Mouse (Mus musculus) hindbrain, embryonic 11.5 days (tissue): Measurements from ENCODE around the gene Bud13. TPM values are rescaled to one million over a fixed set of nuclear protein-coding genes. Genes with fewer than 3 reads are reported as not detected.
"Not testable (repeated sequence)": the region's sequence is repeated elsewhere in the genome, so short reads cannot be mapped to it uniquely, and the experiment has no call there.

Experiments used
- ATAC-seq: fragments of 200-750 bp; cut with Nextera tagmentation; 2 replicates; pipeline ENCODE4 v1.8.0; 2017; ENCODE audit warnings: mild to moderate bottlenecking, moderate TSS enrichment, moderate library complexity; ENCODE audit not compliant: low FRiP score
- DNase-seq: peaks from one replicate; pipeline ENCODE4 v3.0.0-alpha.2; 2015; ENCODE audit warnings: low spot score
- H3K27ac ChIP-seq: fragments of 300-500 bp; sonication (generic); 2 replicates; pipeline ENCODE4 v1.5.1; 2014; ENCODE audit warnings: mild to moderate bottlenecking, low read depth, low read length
- H3K27me3 ChIP-seq: fragments of 300-500 bp; sonication (generic); 2 replicates; pipeline ENCODE4 v1.6.1; 2014; ENCODE audit warnings: mild to moderate bottlenecking, low read length, moderate library complexity, mixed read lengths; ENCODE audit not compliant: control insufficient read depth, insufficient read depth
- H3K36me3 ChIP-seq: fragments of 300-500 bp; sonication (generic); 2 replicates; pipeline ENCODE4 v1.6.1; 2014; ENCODE audit warnings: mild to moderate bottlenecking, low read length, moderate library complexity, mixed read lengths; ENCODE audit not compliant: control insufficient read depth, insufficient read depth
- H3K4me1 ChIP-seq: fragments of 300-500 bp; sonication (generic); replicated peaks from 2 replicates; pipeline ENCODE4 v1.6.1; 2014; ENCODE audit warnings: low read length, mixed read lengths; ENCODE audit not compliant: control insufficient read depth, insufficient read depth
- H3K4me2 ChIP-seq: fragments of 300-500 bp; sonication (generic); replicated peaks from 2 replicates; pipeline ENCODE4 v1.6.1; 2014; ENCODE audit warnings: mild to moderate bottlenecking, low read depth, low read length
- H3K4me3 ChIP-seq: fragments of 300-500 bp; sonication (generic); 2 replicates; pipeline ENCODE4 v1.5.1; 2014; ENCODE audit warnings: low read depth, low read length
- H3K9ac ChIP-seq: fragments of 300-500 bp; sonication (generic); 2 replicates; pipeline ENCODE4 v1.6.1; 2014; ENCODE audit warnings: low read depth, low read length
- H3K9me3 ChIP-seq: fragments of 300-500 bp; sonication (generic); 2 replicates; pipeline ENCODE4 v1.6.1; 2016; ENCODE audit warnings: low read length; ENCODE audit not compliant: control insufficient read depth
- WGBS: fragments of 180-500 bp; shearing (Covaris S2); extraction: QIAGEN DNeasy Blood & Tissue Kit; methylation state at CpG from one replicate; pipeline ENCODE4 v1.1.7; 2014; 5-methylcytosine and 5-hydroxymethylcytosine counted together
- polyA plus RNA-seq: library from polyadenylated mRNA; unstranded; fragments of >200 nt; fragmentation: Nextera tagmentation; extraction: Ambion mirVana; gene quantifications from 2 replicates; pipeline ENCODE4 v1.2.1, GENCODE M21; 2014

Gene Bud13
- polyA plus RNA-seq, 1 experiment from 2014 or later = 25.0 TPM

- WGBS = under 1% methylated on average over 30 of the region's 30 CpGs
- Histone ChIP-seq H3K9me3 (no peaks in the 10 kb centered on the region), H3K9ac (peak overlapping the region; percentile 68), H3K4me2 (peak overlapping the region; percentile 48), H3K4me3 (peak overlapping the region; percentile 24), H3K27me3 (no peaks in the 10 kb centered on the region), H3K27ac (peak overlapping the region; percentile 97), H3K4me1 (peaks cover 5% of the 10 kb centered on the region; the same call in 1 of the 2 replicates), H3K36me3 (no peaks in the 10 kb centered on the region)
- ATAC-seq (peak; percentile 87), DNase-seq (peak; percentile 87)
These were observed 45.9 kb downstream of the Bud13 start for GRCm38 (mm10) chr9:46328572-46329249.

DNA sequence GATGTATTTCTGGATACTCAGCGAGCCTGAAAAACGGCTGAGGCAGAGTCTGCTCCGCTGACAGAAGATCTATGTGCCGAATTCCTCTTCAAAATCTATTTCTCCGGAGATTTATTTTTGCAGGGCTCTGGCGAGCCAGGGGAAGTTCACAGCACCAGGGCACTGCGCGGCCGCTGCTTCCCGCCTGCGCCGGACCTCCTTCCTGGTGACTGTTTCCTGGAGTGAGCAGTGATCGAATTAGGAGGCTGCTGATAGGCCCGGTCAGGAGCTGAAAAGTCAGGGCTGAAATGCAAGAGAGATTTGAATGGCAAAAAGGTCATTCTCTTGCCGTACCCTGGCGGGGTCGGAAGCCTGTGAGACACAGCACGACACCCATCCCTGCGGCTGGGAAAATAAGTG is 46.4 kb downstream of the Bud13 start:
- H3K4me3 ChIP-seq = peak overlapping the region; percentile 24
- ATAC-seq (peak; percentile 60; the same call in 1 of the 2 replicates), DNase-seq (peak; percentile 72)
- no peaks in the 10 kb centered on the region for H3K36me3 ChIP-seq
- peak overlapping the region; percentile 48 for H3K4me2 ChIP-seq
- H3K27me3 ChIP-seq = no peaks in the 10 kb centered on the region
- WGBS = 2% methylated on average over 19 of the region's 19 CpGs
- peak overlapping the region; percentile 97 for H3K27ac ChIP-seq
- peaks cover 5% of the 10 kb centered on the region; the same call in 1 of the 2 replicates for H3K4me1 ChIP-seq
- H3K9me3 ChIP-seq = no peaks in the 10 kb centered on the region
- H3K9ac ChIP-seq = peak overlapping the region; percentile 68

- 13% methylated on average over 24 of the region's 24 CpGs for WGBS
- Histone ChIP-seq H3K27ac (no peak overlapping the region), H3K9ac (no peak overlapping the region), H3K4me2 (no peak overlapping the region), H3K36me3 (no peaks in the 10 kb centered on the region), H3K9me3 (no peaks in the 10 kb centered on the region), H3K27me3 (no peaks in the 10 kb centered on the region), H3K4me1 (peaks cover 5% of the 10 kb centered on the region; the same call in 1 of the 2 replicates), H3K4me3 (no peak overlapping the region)
- no peak for ATAC-seq
- DNase-seq = no peak
These were observed 47.2 kb downstream of the Bud13 start for GRCm38 (mm10) chr9:46329801-46330585.

GRCm38 (mm10) chr9:46330586-46330895 is 47.7 kb downstream of the Bud13 start:
- no peaks in the 10 kb centered on the region for H3K36me3 ChIP-seq
- H3K27me3 ChIP-seq = 0 out of 2 replicates have a peak, but pooled peaks cover 3% of the 10 kb centered on the region
- DNase-seq (no peak), ATAC-seq (no peak)
- no peak overlapping the region for H3K9ac ChIP-seq
- 39% methylated on average over 6 of the region's 6 CpGs for WGBS
- H3K4me2 ChIP-seq = no peak overlapping the region
- H3K4me1 ChIP-seq = peaks cover 5% of the 10 kb centered on the region; the same call in 1 of the 2 replicates
- no peak overlapping the region for H3K4me3 ChIP-seq
- no peak overlapping the region for H3K27ac ChIP-seq
- H3K9me3 ChIP-seq = no peaks in the 10 kb centered on the region

DNA sequence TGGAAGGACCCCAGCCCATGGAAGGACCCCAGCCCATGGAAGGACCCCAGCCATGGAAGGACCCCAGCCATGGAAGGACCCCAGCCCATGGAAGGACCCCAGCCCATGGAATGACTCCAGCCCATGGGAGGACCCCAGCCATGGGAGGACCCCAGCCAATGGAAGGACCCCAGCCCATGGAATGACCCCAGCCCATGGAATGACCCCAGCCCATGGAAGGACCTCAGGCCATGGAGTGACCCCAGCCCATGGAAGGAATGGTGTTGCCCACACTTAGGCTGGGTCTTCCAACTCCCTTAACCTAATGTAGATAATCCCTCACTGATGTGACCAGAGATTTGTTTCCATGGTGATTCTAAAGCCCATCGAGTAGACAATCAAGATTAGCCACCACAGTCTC is 48.5 kb downstream of the Bud13 start:
- Histone ChIP-seq H3K4me3 (no peak overlapping the region), H3K27me3 (0 out of 2 replicates have a peak, but pooled peaks cover 3% of the 10 kb centered on the region), H3K4me1 (peaks cover 5% of the 10 kb centered on the region; the same call in 1 of the 2 replicates), H3K27ac (no peak overlapping the region), H3K9me3 (no peaks in the 10 kb centered on the region), H3K4me2 (no peak overlapping the region), H3K36me3 (no peaks in the 10 kb centered on the region), H3K9ac (no peak overlapping the region)
- DNase-seq (no peak), ATAC-seq (no peak)
- 95% methylated on average over 1 of the region's 1 CpGs for WGBS

- Histone ChIP-seq H3K36me3 (no peaks in the 10 kb centered on the region), H3K27ac (no peak overlapping the region), H3K4me1 (peaks cover 9% of the 10 kb centered on the region; the same call in 1 of the 2 replicates), H3K9ac (no peak overlapping the region), H3K27me3 (0 out of 2 replicates have a peak, but pooled peaks cover 3% of the 10 kb centered on the region), H3K4me3 (no peak overlapping the region), H3K4me2 (no peak overlapping the region), H3K9me3 (no peaks in the 10 kb centered on the region)
- WGBS = 36% methylated on average over 26 of the region's 26 CpGs
- DNase-seq = no peak
- no peak for ATAC-seq
These were observed 51.7 kb downstream of the Bud13 start for GRCm38 (mm10) chr9:46334471-46335025.

DNA sequence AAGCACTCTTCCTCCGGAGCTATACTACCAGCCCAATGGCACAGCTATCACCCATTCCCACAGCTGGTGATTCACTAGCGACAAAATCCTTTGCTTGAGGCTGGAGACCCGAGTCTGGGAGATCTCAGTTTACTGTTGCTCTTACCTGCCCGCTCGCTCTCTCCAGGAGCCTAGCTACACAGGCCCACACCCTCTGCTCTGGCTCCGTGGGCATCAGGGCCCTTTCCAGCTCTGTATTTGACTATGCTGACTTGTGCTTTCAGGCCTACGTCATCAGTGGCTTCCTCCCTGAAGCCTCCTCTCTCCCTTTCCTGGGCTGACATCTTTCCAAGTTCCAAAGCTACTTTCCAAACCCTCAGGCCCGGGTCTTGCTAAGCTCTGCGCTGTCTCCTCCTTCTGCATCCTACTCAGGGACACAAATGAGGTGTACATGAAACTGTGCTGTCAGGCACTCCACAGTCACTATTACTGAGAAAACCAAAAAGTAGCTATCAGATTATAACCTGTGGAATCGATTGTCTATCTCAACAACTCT is 52.7 kb downstream of the Bud13 start:
- Histone ChIP-seq H3K9ac (no peak overlapping the region), H3K27ac (no peak overlapping the region), H3K4me3 (no peak overlapping the region), H3K4me2 (no peak overlapping the region), H3K27me3 (0 out of 2 replicates have a peak, but pooled peaks cover 3% of the 10 kb centered on the region), H3K9me3 (no peaks in the 10 kb centered on the region), H3K36me3 (no peaks in the 10 kb centered on the region), H3K4me1 (peaks cover 9% of the 10 kb centered on the region; the same call in 1 of the 2 replicates)
- DNase-seq (no peak), ATAC-seq (no peak)
- WGBS = 71% methylated on average over 10 of the region's 10 CpGs

GRCm38 (mm10) chr9:46336294-46336693 is 53.5 kb downstream of the Bud13 start:
- H3K4me3 ChIP-seq, H3K4me1 ChIP-seq, H3K27ac ChIP-seq, H3K9ac ChIP-seq, H3K9me3 ChIP-seq, ATAC-seq, H3K27me3 ChIP-seq, H3K4me2 ChIP-seq, H3K36me3 ChIP-seq, DNase-seq: not testable (repeated sequence)
- 62% methylated on average over 12 of the region's 14 CpGs for WGBS
